Mouse (Mus musculus) midbrain, embryonic 12.5 days (tissue): Measurements from ENCODE around the gene Psap. TPM values are rescaled to one million over a fixed set of nuclear protein-coding genes. Genes with fewer than 3 reads are reported as not detected.

ENCODE experiments used
- ATAC-seq: fragments of 200-750 bp; cut with Nextera tagmentation; 2 replicates; pipeline ENCODE4 v1.8.0; 2017; ENCODE audit warnings: low read depth, moderate TSS enrichment, moderate library complexity; ENCODE audit not compliant: low FRiP score
- H3K27ac ChIP-seq: fragments of 300-500 bp; sonication (generic); replicated peaks from 2 replicates; pipeline ENCODE4 v1.5.1; 2016; ENCODE audit warnings: mild to moderate bottlenecking
- H3K27me3 ChIP-seq: fragments of 300-500 bp; sonication (generic); 2 replicates; pipeline ENCODE4 v1.6.1; 2016; ENCODE audit warnings: mild to moderate bottlenecking
- H3K36me3 ChIP-seq: fragments of 300-500 bp; sonication (generic); 2 replicates; pipeline ENCODE4 v1.6.1; 2016
- H3K4me1 ChIP-seq: fragments of 300-500 bp; sonication (generic); 2 replicates; pipeline ENCODE4 v1.6.1; 2016
- H3K4me2 ChIP-seq: fragments of 300-500 bp; sonication (generic); replicated peaks from 2 replicates; pipeline ENCODE4 v1.6.1; 2016; ENCODE audit warnings: mild to moderate bottlenecking, moderate library complexity
- H3K4me3 ChIP-seq: fragments of 300-500 bp; sonication (generic); 2 replicates; pipeline ENCODE4 v1.5.1; 2016; ENCODE audit warnings: mild to moderate bottlenecking
- H3K9ac ChIP-seq: fragments of 300-500 bp; sonication (generic); replicated peaks from 2 replicates; pipeline ENCODE4 v1.6.1; 2016; ENCODE audit warnings: mild to moderate bottlenecking, moderate library complexity
- H3K9me3 ChIP-seq: fragments of 300-500 bp; sonication (generic); 2 replicates; pipeline ENCODE4 v1.6.1; 2016; ENCODE audit warnings: mild to moderate bottlenecking
- WGBS: fragments of 180-500 bp; shearing (Covaris S2); methylation state at CpG from one replicate; pipeline ENCODE4 v1.1.7; 2016; 5-methylcytosine and 5-hydroxymethylcytosine counted together
- polyA plus RNA-seq: library from polyadenylated mRNA; unstranded; fragments of >200 nt; fragmentation: Nextera tagmentation; extraction: Ambion mirVana; gene quantifications from 2 replicates; pipeline ENCODE4 v1.2.1, GENCODE M21; 2016

Psap gene
- polyA plus RNA-seq, 1 experiment from 2014 or later: 96.5 TPM

- Histone ChIP-seq H3K36me3 (no peaks in the 10 kb centered on the region), H3K27ac (no peak overlapping the region), H3K9ac (no peak overlapping the region), H3K9me3 (no peaks in the 10 kb centered on the region), H3K4me1 (no peaks in the 10 kb centered on the region), H3K27me3 (no peaks in the 10 kb centered on the region), H3K4me3 (no peak overlapping the region), H3K4me2 (no peak overlapping the region)
- ATAC-seq: no peak
- 95% methylated on average over 4 of the region's 4 CpGs for WGBS
Measured at GRCm38 (mm10) chr10:60335021-60335420, 57.6 kb downstream of the Psap start.

DNA sequence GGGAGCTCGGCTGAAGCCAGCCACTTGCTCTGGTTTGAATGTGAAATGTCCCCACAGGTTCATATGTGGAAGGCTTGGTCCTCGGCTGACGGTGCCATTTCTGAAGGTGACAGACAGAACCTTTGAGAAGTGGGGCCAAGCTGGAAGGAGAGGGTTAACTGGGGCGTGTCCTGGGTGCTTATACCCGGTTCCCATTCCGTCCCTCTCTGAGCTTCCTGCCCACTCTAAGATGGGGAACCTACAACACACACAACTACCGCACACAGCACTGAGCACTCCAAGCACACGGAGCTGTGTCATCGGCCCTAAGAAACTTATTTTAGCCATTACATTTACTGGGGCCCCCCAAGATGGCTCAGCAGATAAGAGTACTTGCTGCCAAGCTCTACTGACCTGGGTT is 64.1 kb downstream of the Psap start:
- no peak for ATAC-seq
- 77% methylated on average over 9 of the region's 9 CpGs for WGBS
- no peak overlapping the region for H3K9ac ChIP-seq

DNA sequence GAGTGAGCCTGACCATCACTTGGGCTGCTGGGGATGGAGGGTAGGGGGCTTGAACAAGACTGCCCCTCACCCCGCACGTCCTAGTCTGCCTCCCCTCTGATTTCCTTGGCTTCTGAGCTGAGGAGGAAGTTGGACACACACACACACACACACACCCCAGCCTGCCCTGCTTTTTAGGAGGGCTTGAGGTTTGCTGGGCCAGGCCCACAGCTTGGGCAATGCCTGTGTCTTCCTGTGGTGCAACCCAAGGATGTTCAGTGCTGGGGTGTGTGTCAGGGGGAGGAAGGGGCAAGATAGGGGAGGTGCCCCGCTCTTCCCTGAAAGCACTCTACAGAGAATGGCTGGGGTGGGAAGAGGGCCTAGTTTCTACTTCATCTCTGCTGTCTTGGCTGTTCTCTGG is 66.7 kb downstream of the Psap start:
- ATAC-seq: no peak
- Histone ChIP-seq H3K27me3 (peaks cover 32% of the 10 kb centered on the region), H3K9me3 (no peaks in the 10 kb centered on the region), H3K4me2 (no peak overlapping the region), H3K36me3 (no peaks in the 10 kb centered on the region), H3K4me3 (no peak overlapping the region), H3K27ac (no peak overlapping the region), H3K9ac (no peak overlapping the region), H3K4me1 (peaks cover 13% of the 10 kb centered on the region)
- 82% methylated on average over 3 of the region's 3 CpGs for WGBS

More for the DNA sequence above, 64.1 kb downstream of the Psap start:
- Histone ChIP-seq H3K27me3 (peaks cover 9% of the 10 kb centered on the region), H3K27ac (no peak overlapping the region), H3K4me1 (peaks cover 6% of the 10 kb centered on the region; the same call in 1 of the 2 replicates), H3K4me2 (no peak overlapping the region), H3K36me3 (no peaks in the 10 kb centered on the region), H3K4me3 (no peak overlapping the region), H3K9me3 (no peaks in the 10 kb centered on the region)

DNA sequence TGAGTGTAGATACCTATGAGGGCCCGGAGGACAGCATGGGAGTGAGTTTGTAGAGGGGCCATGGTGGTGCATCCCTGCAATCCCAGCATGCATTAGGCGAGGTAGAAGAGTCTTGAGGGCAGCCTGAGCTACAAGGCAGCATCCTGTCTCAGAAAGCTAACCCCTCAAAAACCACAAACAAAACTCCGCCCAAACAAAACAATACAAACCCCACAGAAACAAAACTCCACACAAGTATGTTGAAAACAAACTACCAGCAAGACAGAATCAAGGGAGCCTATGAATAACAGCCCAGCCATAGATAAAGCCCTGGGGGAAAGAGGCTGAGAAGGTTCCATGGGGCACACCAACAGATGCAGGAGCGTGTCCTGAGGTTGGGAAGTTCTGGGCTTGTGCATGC is 68.6 kb downstream of the Psap start:
- Histone ChIP-seq H3K4me3 (no peak overlapping the region), H3K9ac (no peak overlapping the region), H3K4me2 (peak overlapping the region; percentile 48; the same call in 1 of the 2 replicates), H3K4me1 (peaks cover 23% of the 10 kb centered on the region), H3K9me3 (no peaks in the 10 kb centered on the region), H3K27me3 (peaks cover 32% of the 10 kb centered on the region), H3K36me3 (no peaks in the 10 kb centered on the region), H3K27ac (no peak overlapping the region)
- WGBS: 85% methylated on average over 4 of the region's 4 CpGs
- ATAC-seq: no peak

DNA sequence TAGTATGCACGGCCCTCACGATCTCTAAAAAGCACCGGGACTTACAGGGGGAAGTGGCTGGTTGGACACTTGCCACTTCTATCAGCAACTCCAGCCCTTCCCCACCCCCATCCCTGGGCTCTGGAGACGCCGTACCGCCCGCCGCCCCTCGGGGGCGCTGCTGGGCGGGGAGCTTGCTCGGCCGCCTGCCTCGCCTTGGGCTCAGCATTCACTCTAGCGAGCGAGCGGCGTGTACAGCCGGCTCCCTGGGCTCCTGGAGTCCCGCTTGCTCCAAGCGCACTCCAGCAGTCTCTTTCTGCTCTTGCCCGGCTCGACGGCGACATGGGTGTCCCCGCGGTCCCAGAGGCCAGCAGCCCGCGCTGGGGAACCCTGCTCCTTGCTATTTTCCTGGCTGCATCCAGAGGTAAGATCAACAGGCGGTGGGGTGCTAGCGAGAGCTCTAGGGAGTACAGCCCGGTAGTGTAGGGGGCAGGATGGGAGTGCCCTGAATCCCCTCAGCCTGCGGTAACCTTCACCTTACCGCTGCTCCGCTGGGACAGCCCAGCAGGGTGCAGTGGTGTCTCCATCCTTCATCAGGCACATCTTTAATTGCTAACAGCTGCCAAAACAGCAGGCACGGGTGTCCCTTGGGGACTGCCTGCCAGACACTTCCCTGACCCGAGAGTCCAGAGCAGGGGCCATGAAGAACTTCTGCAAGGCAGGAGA is 69.4 kb downstream of the Psap start, which contains the start of gene Vsir:
Gene Vsir (plus strand): TSS at position 151 of the 705 bp plus-strand sequence.
- ATAC-seq: peak; percentile 42; the same call in 1 of the 2 replicates
- Histone ChIP-seq H3K27ac (no peak within 1 kb of the TSS), H3K9me3 (no peaks in the 10 kb centered on the region), H3K4me1 (peaks cover 31% of the 10 kb centered on the region), H3K4me3 (peak within 1 kb of the TSS; percentile 27), H3K27me3 (peaks cover 32% of the 10 kb centered on the region), H3K9ac (0 out of 2 replicates have a peak within 1 kb of the TSS, but pooled peaks have one; percentile 2), H3K36me3 (no peaks in the 10 kb centered on the region), H3K4me2 (peak within 1 kb of the TSS; percentile 48)
- under 1% methylated on average over 37 of the region's 37 CpGs for WGBS

GRCm38 (mm10) chr10:60347768-60348610 is 70.6 kb downstream of the Psap start:
- peaks cover 35% of the 10 kb centered on the region for H3K4me1 ChIP-seq

GRCm38 (mm10) chr10:60349056-60349455 is 71.6 kb downstream of the Psap start:
- Histone ChIP-seq H3K9ac (no peak overlapping the region), H3K4me2 (no peak overlapping the region), H3K4me3 (no peak overlapping the region), H3K27me3 (peaks cover 32% of the 10 kb centered on the region), H3K27ac (no peak overlapping the region), H3K9me3 (no peaks in the 10 kb centered on the region), H3K36me3 (no peaks in the 10 kb centered on the region), H3K4me1 (peaks cover 35% of the 10 kb centered on the region)
- 36% methylated on average over 6 of the region's 6 CpGs for WGBS
- no peak for ATAC-seq

More at GRCm38 (mm10) chr10:60347768-60348610, 70.6 kb downstream of the Psap start:
- Histone ChIP-seq H3K27ac (no peak overlapping the region), H3K36me3 (no peaks in the 10 kb centered on the region), H3K4me3 (no peak overlapping the region), H3K4me2 (no peak overlapping the region), H3K9me3 (no peaks in the 10 kb centered on the region), H3K9ac (no peak overlapping the region), H3K27me3 (peaks cover 32% of the 10 kb centered on the region)
- ATAC-seq: no peak
- 36% methylated on average over 9 of the region's 9 CpGs for WGBS

- 90% methylated on average over 5 of the region's 5 CpGs for WGBS
- Histone ChIP-seq H3K4me1 (peaks cover 35% of the 10 kb centered on the region), H3K9me3 (no peaks in the 10 kb centered on the region), H3K27ac (no peak overlapping the region), H3K4me3 (no peak overlapping the region), H3K9ac (no peak overlapping the region), H3K27me3 (peaks cover 32% of the 10 kb centered on the region), H3K4me2 (no peak overlapping the region), H3K36me3 (no peaks in the 10 kb centered on the region)
- no peak for ATAC-seq
Measured at GRCm38 (mm10) chr10:60349644-60350043, 72.2 kb downstream of the Psap start.

GRCm38 (mm10) chr10:60350077-60350804 is 72.8 kb downstream of the Psap start:
- Histone ChIP-seq H3K27ac (no peak overlapping the region), H3K4me1 (peaks cover 32% of the 10 kb centered on the region), H3K4me2 (0 out of 2 replicates have a peak overlapping the region, but pooled peaks have one; percentile 1), H3K9ac (no peak overlapping the region), H3K36me3 (no peaks in the 10 kb centered on the region), H3K9me3 (no peaks in the 10 kb centered on the region), H3K27me3 (peaks cover 32% of the 10 kb centered on the region), H3K4me3 (no peak overlapping the region)
- no peak for ATAC-seq
- 43% methylated on average over 5 of the region's 5 CpGs for WGBS

GRCm38 (mm10) chr10:60350805-60351167 is 73.4 kb downstream of the Psap start:
- Histone ChIP-seq H3K9ac (no peak overlapping the region), H3K4me1 (peaks cover 32% of the 10 kb centered on the region), H3K9me3 (no peaks in the 10 kb centered on the region), H3K27me3 (peaks cover 31% of the 10 kb centered on the region), H3K27ac (no peak overlapping the region), H3K4me2 (0 out of 2 replicates have a peak overlapping the region, but pooled peaks have one; percentile 1), H3K4me3 (no peak overlapping the region), H3K36me3 (no peaks in the 10 kb centered on the region)
- 56% methylated on average over 3 of the region's 3 CpGs for WGBS
- peak; percentile 25; the same call in 1 of the 2 replicates for ATAC-seq

DNA sequence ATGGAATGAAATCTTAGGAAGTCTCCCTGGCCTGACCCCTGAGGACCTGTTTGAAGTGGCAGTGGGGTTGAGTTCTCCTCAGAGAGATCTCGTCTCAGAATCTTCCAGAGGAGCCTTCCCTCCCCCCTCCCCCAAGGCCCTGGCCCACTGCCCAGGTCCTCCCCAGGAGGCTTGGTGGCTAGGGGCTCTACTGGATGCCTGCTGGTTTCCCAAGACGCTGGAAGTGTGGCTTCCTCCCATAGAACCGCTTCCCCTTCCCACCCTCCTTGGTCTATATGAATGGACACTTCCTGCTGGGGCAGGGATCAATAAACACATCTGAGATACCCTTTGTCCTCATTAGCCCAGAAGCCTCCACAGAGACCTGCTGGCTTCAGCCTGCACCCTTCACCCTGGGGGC is 73.8 kb downstream of the Psap start:
- Histone ChIP-seq H3K4me1 (peaks cover 31% of the 10 kb centered on the region), H3K27ac (peak overlapping the region; percentile 21), H3K9me3 (no peaks in the 10 kb centered on the region), H3K36me3 (no peaks in the 10 kb centered on the region), H3K4me2 (no peak overlapping the region), H3K4me3 (no peak overlapping the region), H3K9ac (no peak overlapping the region), H3K27me3 (peaks cover 26% of the 10 kb centered on the region)
- ATAC-seq: peak; percentile 32; the same call in 1 of the 2 replicates
- 34% methylated on average over 3 of the region's 3 CpGs for WGBS
